Mouse (Mus musculus) limb, embryonic 14.5 days (tissue): ENCODE results near the gene Tmem140. TPM values are rescaled to one million over a fixed set of nuclear protein-coding genes. Genes with fewer than 3 reads are reported as not detected.

Experiments used
- ATAC-seq: fragments of 200-750 bp; cut with Nextera tagmentation; 2 replicates; pipeline ENCODE4 v1.8.0; 2017; ENCODE audit warnings: low read depth, moderate number of reproducible peaks, moderate TSS enrichment; ENCODE audit not compliant: low FRiP score
- DNase-seq: peaks from one replicate; pipeline ENCODE4 v3.0.0-alpha.2; 2015; ENCODE audit warnings: low spot score
- H3K27ac ChIP-seq: fragments of 300-500 bp; sonication (generic); replicated peaks from 2 replicates; pipeline ENCODE4 v1.5.1; 2014; ENCODE audit warnings: low read depth, mild to moderate bottlenecking, low read length, moderate library complexity, mixed read lengths
- H3K27me3 ChIP-seq: fragments of 300-500 bp; sonication (generic); 2 replicates; pipeline ENCODE4 v1.6.1; 2014; ENCODE audit warnings: low read length, mixed read lengths; ENCODE audit not compliant: control insufficient read depth, insufficient read depth
- H3K36me3 ChIP-seq: fragments of 300-500 bp; sonication (generic); 2 replicates; pipeline ENCODE4 v1.6.1; 2014; ENCODE audit warnings: mild to moderate bottlenecking, low read length, moderate library complexity, mixed read lengths; ENCODE audit not compliant: control insufficient read depth, insufficient read depth
- H3K4me1 ChIP-seq: fragments of 300-500 bp; sonication (generic); 2 replicates; pipeline ENCODE4 v1.6.1; 2014; ENCODE audit warnings: antibody characterized with exemption, low read length, mixed read lengths; ENCODE audit not compliant: control insufficient read depth, insufficient read depth
- H3K4me2 ChIP-seq: fragments of 300-500 bp; sonication (generic); replicated peaks from 2 replicates; pipeline ENCODE4 v1.6.1; 2014; ENCODE audit warnings: low read depth, mild to moderate bottlenecking, low read length, moderate library complexity; ENCODE audit not compliant: severe bottlenecking
- H3K4me3 ChIP-seq: fragments of 300-500 bp; sonication (generic); replicated peaks from 2 replicates; pipeline ENCODE4 v1.5.1; 2014; ENCODE audit warnings: low read length
- H3K9ac ChIP-seq: fragments of 300-500 bp; sonication (generic); 2 replicates; pipeline ENCODE4 v1.6.1; 2014; ENCODE audit warnings: mild to moderate bottlenecking, low read depth, low read length, moderate library complexity; ENCODE audit not compliant: severe bottlenecking
- H3K9me3 ChIP-seq: fragments of 300-500 bp; sonication (generic); 2 replicates; pipeline ENCODE4 v1.6.1; 2016; ENCODE audit warnings: low read length; ENCODE audit not compliant: control insufficient read depth
- POLR2A ChIP-seq: fragments of 200-500 bp; IDR thresholded peaks from 2 replicates; pipeline ENCODE4 v1.8.0; 2012; ENCODE audit warnings: inconsistent platforms, mild to moderate bottlenecking, moderate library complexity, borderline replicate concordance; ENCODE audit not compliant: insufficient read depth, insufficient read length; ENCODE audit errors: extremely low read depth
- WGBS: fragments of 180-500 bp; shearing (Covaris S2); extraction: QIAGEN DNeasy Blood & Tissue Kit; methylation state at CpG from one replicate; pipeline ENCODE4 v1.1.7; 2014; 5-methylcytosine and 5-hydroxymethylcytosine counted together
- polyA plus RNA-seq, 2 experiments: library from polyadenylated mRNA; depleted of rRNA in 1 of 2; stranded (reverse) in 1 of 2; unstranded in 1 of 2; fragments of >200 nt; fragmentation: Nextera tagmentation in 1 of 2; extraction: Ambion mirVana in 1 of 2; gene quantifications; 2 replicates each; pipeline versions ENCODE4 v1.2.1 to v1.2.3; 2012 to 2014

Tmem140 gene
- polyA plus RNA-seq, 2 experiments, result 1.2 TPM

DNA sequence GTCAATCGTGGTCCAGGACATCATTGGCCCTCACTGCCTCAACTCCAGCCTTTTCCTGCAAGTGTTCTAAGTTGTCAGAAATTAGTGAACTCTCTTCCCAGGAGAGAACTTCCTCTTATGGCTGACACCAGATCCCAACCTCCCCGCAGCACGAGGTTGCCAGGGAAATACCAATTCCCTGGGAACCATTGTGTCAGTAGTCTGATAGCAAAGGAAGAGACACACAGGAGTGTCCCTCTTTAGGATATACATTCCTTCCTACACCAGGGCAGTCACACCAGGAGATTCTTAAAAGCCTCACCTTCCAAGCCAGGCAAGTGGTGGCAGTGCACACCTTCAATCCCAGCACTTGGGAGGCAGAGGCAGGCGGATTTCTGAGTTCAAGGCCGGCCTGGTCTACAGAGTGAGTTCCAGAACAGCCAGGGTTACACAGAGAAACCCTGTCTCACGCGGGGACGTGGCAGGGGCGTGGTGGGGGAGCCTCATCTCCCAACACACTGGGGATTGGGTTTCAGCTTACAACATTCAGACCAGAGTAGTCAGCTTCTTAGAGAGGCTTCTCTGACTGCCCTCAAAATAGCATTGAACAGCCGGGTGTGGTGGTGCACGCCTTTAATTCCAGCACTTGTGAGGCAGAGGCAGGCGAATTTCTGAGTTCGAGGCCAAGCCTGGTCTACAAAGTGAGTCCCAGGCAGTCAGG is 50.5 kb downstream of the Tmem140 start:
- Histone ChIP-seq H3K4me3 (no peak overlapping the region), H3K9me3 (no peaks in the 10 kb centered on the region), H3K27me3 (no peaks in the 10 kb centered on the region), H3K4me1 (peaks cover 5% of the 10 kb centered on the region), H3K27ac (no peak overlapping the region), H3K36me3 (0 out of 2 replicates have a peak, but pooled peaks cover 4% of the 10 kb centered on the region), H3K4me2 (no peak overlapping the region), H3K9ac (no peak overlapping the region)
- no peak for DNase-seq
- WGBS, result 88% methylated on average over 13 of the region's 13 CpGs
- ATAC-seq, result no peak
- TF ChIP-seq POLR2A, result no peak

DNA sequence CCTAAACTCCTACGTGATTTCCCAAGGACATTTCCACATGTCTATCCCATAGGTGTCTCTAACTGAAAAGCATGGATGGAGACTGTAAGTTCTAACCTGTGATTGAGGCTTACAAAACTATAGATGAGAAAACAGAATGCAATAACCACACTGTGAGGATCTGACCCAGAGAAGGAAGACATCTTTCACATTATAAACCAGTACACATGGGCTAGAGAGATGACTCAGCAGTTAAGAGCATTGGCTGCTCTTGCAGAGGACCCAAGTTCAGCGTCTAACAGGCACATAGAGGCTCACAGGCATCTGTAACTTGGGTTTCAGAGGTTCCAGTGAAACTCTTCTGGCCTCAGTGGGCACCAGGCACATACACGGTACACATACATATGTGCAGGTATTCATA is 51.5 kb downstream of the Tmem140 start:
- peaks cover 5% of the 10 kb centered on the region for H3K4me1 ChIP-seq
- H3K4me3 ChIP-seq, result no peak overlapping the region
- WGBS, result 83% methylated on average over 3 of the region's 3 CpGs
- no peak overlapping the region for H3K9ac ChIP-seq
- ATAC-seq (no peak), DNase-seq (no peak)
- no peak for TF ChIP-seq POLR2A
- H3K9me3 ChIP-seq, result no peaks in the 10 kb centered on the region
- no peaks in the 10 kb centered on the region for H3K27me3 ChIP-seq
- H3K4me2 ChIP-seq, result no peak overlapping the region
- no peaks in the 10 kb centered on the region for H3K36me3 ChIP-seq
- H3K27ac ChIP-seq, result no peak overlapping the region

DNA sequence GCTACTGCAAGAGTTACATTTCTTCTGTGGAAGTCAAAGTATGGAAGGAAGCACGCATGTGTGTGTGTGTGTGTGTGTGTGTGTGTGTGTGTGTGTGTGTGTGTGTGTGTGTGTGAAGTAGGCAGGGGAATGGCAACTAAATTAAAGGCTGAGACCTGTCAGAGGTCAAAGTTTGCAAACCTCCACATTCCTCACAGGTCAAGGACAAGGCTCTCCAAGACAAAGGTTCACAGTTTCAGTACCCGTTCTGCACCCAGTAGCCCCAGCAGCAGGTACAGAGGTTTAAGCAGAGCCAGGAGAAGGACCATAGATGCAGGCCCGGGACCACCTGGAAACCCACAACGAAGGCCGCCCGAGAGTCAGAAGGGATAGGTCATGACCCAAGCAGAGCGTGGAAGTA is 56.2 kb downstream of the Tmem140 start:
- no peaks in the 10 kb centered on the region for H3K9me3 ChIP-seq
- H3K9ac ChIP-seq, result no peak overlapping the region
- ATAC-seq, result no peak
- no peak overlapping the region for H3K4me3 ChIP-seq
- no peaks in the 10 kb centered on the region for H3K27me3 ChIP-seq
- no peak for TF ChIP-seq POLR2A
- DNase-seq, result no peak
- WGBS, result 70% methylated on average over 7 of the region's 7 CpGs
- no peaks in the 10 kb centered on the region for H3K4me1 ChIP-seq
- no peak overlapping the region for H3K27ac ChIP-seq
- no peak overlapping the region for H3K4me2 ChIP-seq
- H3K36me3 ChIP-seq, result no peaks in the 10 kb centered on the region

DNA sequence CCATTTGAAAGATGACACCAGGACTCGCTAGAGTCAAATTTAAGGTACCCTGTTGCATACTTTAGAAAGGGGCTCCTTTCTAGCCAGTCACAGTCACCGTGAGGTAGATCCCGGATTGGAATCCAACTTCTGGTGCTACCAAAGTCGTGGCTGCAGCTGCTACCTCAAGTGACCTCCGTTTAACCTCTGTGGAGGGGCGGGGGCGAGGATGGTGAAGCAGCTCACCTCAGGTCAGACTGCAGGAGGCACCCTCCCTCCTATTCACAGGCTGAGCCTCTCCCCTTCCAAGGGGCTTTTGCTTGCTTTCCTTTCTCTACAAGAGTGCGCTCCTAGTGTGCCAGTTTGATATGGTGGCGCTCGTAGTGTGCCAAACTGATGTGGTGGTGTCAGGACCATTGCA is 57.0 kb downstream of the Tmem140 start, which contains the start of gene Stra8:
TSS of gene Stra8 (plus strand) at position 208 of the 400 bp plus-strand sequence.
- H3K36me3 ChIP-seq, result no peaks in the 10 kb centered on the region
- ATAC-seq, result no peak
- H3K4me3 ChIP-seq, result no peak within 1 kb of the TSS
- TF ChIP-seq POLR2A, result no peak
- no peak within 1 kb of the TSS for H3K27ac ChIP-seq
- H3K4me2 ChIP-seq, result no peak within 1 kb of the TSS
- H3K27me3 ChIP-seq, result no peaks in the 10 kb centered on the region
- no peak within 1 kb of the TSS for H3K9ac ChIP-seq
- DNase-seq, result no peak
- no peaks in the 10 kb centered on the region for H3K4me1 ChIP-seq
- H3K9me3 ChIP-seq, result no peaks in the 10 kb centered on the region
- 44% methylated on average over 10 of the region's 10 CpGs for WGBS

DNA sequence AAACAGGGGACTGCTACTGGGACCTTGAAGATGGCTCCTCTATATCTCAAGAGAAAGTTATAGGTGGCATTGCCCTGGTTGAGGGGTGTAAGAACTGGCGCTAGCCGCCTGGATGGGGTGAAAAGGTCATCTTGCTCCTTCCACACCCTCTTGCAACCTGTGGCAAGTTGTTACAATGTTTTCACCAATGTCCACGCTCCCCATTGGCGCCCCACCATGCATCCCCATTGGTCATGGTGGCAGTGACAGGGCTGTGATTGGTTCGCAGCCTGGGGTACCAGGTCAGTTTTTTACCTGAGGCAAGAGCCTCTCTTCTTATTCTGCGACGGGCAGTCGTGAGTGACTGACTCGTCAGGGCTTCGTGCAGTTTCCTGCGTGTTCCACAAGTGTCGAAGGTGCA is 57.7 kb downstream of the Tmem140 start:
- Histone ChIP-seq H3K4me3 (no peak overlapping the region), H3K9me3 (no peaks in the 10 kb centered on the region), H3K36me3 (no peaks in the 10 kb centered on the region), H3K4me2 (no peak overlapping the region), H3K4me1 (no peaks in the 10 kb centered on the region), H3K9ac (no peak overlapping the region), H3K27ac (no peak overlapping the region), H3K27me3 (no peaks in the 10 kb centered on the region)
- 94% methylated on average over 12 of the region's 12 CpGs for WGBS
- DNase-seq, result no peak
- TF ChIP-seq POLR2A, result no peak
- no peak for ATAC-seq
